Mouse (Mus musculus): ENCODE measurements around the gene Xdh. TPM values are rescaled to one million over a fixed set of nuclear protein-coding genes. Genes with fewer than 3 reads are reported as not detected.
A peak's percentile ranks its signal among the peaks of the same experiment; 100 is the strongest.

Gene Xdh
- polyA plus RNA-seq (2014; fragmentation: Nextera tagmentation; extraction: Ambion mirVana), result 0.08 and 0.39 TPM in 2 replicates

DNA sequence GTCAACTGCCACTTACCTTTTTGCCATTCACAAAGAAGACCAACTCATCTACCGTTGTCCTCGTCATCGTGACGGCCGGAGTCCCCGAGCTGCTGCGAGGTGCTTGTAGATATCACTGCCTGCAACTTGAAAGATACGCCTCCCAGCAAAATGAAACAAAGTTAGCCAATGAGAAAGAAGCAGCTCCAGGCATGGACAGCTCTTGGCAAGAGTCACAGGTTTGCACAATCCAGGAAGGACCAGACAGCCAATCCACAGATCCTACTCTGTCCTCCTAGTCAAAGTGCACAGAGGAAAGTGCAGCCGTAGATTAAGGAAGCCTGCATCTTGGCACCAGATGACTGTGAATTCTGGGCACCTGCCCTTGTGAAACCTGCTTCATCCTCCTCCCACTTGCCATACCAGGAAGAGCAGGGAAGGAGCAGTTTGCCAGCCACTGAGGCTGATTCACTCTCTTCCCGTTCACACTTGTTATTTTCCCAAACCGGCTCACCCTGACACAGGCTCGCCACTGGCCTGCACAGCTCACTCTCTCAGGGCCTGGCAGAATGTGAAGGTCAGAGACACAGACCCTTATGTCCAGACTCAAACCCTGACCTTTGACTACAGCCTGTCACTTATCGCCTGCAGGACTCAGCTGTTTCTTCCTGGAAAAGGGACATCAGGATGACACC lies at the start of gene Xdh:
TSS of gene Xdh (minus strand) at position 135 of the 674 bp plus-strand sequence.
- Histone ChIP-seq H3K36me3 (ENCODE audit: control insufficient read depth, insufficient read depth, low read length) (no peaks in the 10 kb centered on the region), H3K4me2 (0 out of 2 replicates have a peak within 1 kb of the TSS, but pooled peaks have one; percentile 11), H3K9me3 (replicated peaks; ENCODE audit: control insufficient read depth, low read length) (no peaks in the 10 kb centered on the region), H3K27me3 (ENCODE audit: control insufficient read depth, insufficient read depth, low read length) (no peaks in the 10 kb centered on the region), H3K4me1 (ENCODE audit: control insufficient read depth, insufficient read depth, low read length) (no peaks in the 10 kb centered on the region), H3K4me3 (ENCODE audit: low read depth, low read length) (no peak within 1 kb of the TSS), H3K9ac (ENCODE audit: low read depth, low read length) (no peak within 1 kb of the TSS), H3K27ac (ENCODE audit: low read depth, low read length) (no peak within 1 kb of the TSS)
- 71% methylated on average over 13 of the region's 13 CpGs for WGBS (ENCODE audit: insufficient replicate concordance)
- no peak for ATAC-seq (replicated peaks; ENCODE audit: insufficient number of reproducible peaks, low FRiP score, low TSS enrichment)

DNA sequence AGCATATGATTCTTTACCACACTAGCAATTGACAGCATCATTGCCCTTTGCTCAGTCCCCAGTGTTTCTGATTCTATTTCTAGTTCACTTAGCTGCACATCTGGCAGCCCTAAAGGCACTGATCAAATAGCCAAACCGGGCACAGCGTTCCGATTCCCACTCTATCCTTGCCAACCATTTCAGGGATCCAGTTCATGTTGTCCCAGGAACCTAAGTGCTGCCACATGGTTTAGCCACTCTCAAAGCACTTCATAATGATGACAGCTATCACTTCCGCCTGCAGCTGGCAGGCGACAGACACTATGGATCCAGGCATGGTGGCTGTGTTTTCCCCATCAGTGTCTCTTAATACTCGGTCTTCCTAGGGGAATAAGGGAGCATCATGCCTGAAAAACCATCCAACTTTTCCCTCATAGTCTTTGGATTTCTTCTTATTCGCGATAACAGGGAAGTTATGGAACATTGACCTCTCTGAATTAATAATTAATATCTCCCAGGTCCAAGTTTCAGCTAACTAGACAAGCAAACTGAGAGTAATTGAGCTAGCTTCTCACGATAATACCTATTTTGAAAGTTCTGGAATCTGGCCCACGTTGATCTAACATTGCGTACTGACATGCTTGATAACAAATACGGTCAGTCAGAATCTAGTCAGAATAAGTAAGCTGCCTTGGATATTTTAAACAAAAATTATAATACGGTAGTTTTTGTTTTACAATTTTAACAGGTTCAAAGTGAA lies 46.1 kb upstream of the Xdh start:
- H3K4me1 ChIP-seq (ENCODE audit: control insufficient read depth, insufficient read depth, low read length), result peaks cover 4% of the 10 kb centered on the region
- no peaks in the 10 kb centered on the region for H3K27me3 ChIP-seq (ENCODE audit: control insufficient read depth, insufficient read depth, low read length)
- H3K27ac ChIP-seq (ENCODE audit: low read depth, low read length), result no peak overlapping the region
- H3K9ac ChIP-seq (ENCODE audit: low read depth, low read length), result no peak overlapping the region
- ATAC-seq (replicated peaks; ENCODE audit: insufficient number of reproducible peaks, low FRiP score, low TSS enrichment), result no peak
- no peak overlapping the region for H3K4me2 ChIP-seq
- H3K36me3 ChIP-seq (ENCODE audit: control insufficient read depth, insufficient read depth, low read length), result no peaks in the 10 kb centered on the region
- WGBS (ENCODE audit: insufficient replicate concordance), result 71% methylated on average over 13 of the region's 13 CpGs
- no peak overlapping the region for H3K4me3 ChIP-seq (ENCODE audit: low read depth, low read length)
- H3K9me3 ChIP-seq (replicated peaks; ENCODE audit: control insufficient read depth, low read length), result no peaks in the 10 kb centered on the region

DNA sequence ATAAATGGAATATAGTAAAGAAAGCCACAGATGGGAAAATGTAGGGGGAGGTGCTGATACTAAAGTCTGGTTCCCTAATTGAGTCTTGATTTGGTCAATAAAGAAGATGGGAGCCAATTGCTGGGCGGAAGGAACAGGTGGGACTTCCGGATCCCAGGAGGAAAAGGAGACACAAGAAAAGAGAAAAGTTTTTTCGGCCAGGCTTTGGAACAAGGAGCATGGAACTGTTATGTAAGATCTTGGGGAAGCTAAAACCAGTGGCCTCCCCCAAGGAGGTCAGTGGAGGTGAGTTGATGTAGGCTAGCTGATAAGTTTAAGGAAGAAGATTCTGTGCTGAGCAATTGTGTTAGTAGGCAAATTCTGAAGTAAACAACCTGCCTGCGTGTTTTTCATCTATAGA lies 41.3 kb upstream of the Xdh start:
- 82% methylated on average over 4 of the region's 4 CpGs for WGBS (ENCODE audit: insufficient replicate concordance)
- no peak for ATAC-seq (replicated peaks; ENCODE audit: insufficient number of reproducible peaks, low FRiP score, low TSS enrichment)
- H3K27me3 ChIP-seq (ENCODE audit: control insufficient read depth, insufficient read depth, low read length), result no peaks in the 10 kb centered on the region

DNA sequence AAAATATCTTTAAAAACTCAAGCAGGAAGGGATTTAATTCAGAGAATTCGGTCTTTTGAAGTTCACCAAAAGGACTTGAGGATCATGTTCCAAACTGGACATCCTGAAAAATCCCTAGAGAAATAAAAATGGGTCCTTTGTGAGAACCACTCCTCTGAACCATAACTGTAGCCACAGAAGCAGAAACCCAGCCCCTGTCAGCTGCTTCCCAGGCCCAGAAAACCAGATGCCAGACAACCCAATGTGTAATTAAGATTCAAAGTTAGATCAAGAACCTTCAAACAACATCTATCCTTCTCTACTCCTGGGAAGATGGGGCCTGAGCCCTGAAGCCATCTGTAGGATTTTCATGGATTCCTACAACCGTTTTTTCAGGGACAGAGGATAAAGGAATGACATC lies 36.6 kb upstream of the Xdh start:
- no peak overlapping the region for H3K27ac ChIP-seq (ENCODE audit: low read depth, low read length)
- 73% methylated on average over 2 of the region's 2 CpGs for WGBS (ENCODE audit: insufficient replicate concordance)
- no peak overlapping the region for H3K4me2 ChIP-seq
- H3K9me3 ChIP-seq (replicated peaks; ENCODE audit: control insufficient read depth, low read length), result no peaks in the 10 kb centered on the region
- no peak for ATAC-seq (replicated peaks; ENCODE audit: insufficient number of reproducible peaks, low FRiP score, low TSS enrichment)
- H3K36me3 ChIP-seq (ENCODE audit: control insufficient read depth, insufficient read depth, low read length), result no peaks in the 10 kb centered on the region
- no peaks in the 10 kb centered on the region for H3K4me1 ChIP-seq (ENCODE audit: control insufficient read depth, insufficient read depth, low read length)
- no peaks in the 10 kb centered on the region for H3K27me3 ChIP-seq (ENCODE audit: control insufficient read depth, insufficient read depth, low read length)
- no peak overlapping the region for H3K4me3 ChIP-seq (ENCODE audit: low read depth, low read length)
- no peak overlapping the region for H3K9ac ChIP-seq (ENCODE audit: low read depth, low read length)

More for the DNA sequence above, 41.3 kb upstream of the Xdh start:
- Histone ChIP-seq H3K9me3 (replicated peaks; ENCODE audit: control insufficient read depth, low read length) (no peaks in the 10 kb centered on the region), H3K9ac (ENCODE audit: low read depth, low read length) (no peak overlapping the region), H3K4me1 (ENCODE audit: control insufficient read depth, insufficient read depth, low read length) (peaks cover 4% of the 10 kb centered on the region), H3K4me2 (no peak overlapping the region), H3K27ac (ENCODE audit: low read depth, low read length) (no peak overlapping the region), H3K4me3 (ENCODE audit: low read depth, low read length) (no peak overlapping the region), H3K36me3 (ENCODE audit: control insufficient read depth, insufficient read depth, low read length) (no peaks in the 10 kb centered on the region)

DNA sequence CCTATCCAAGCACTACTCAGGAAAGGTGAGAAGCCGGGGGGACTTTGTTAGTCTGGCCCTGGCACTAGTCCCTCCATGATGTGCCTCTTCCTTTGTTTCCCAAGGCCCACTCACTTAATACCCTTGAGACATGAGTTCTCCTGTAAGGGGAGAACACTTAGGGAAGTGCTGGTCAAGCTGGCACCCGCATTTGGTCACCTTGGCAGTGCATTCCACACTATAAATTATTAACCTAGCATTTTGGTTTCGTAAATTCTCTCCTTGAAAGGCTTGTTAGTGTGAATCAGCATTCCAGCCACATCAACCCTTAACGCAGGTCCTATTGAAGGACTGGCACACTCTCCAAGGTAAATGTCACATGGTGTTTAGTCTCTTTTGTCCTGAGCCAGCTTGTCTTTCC lies 35.9 kb upstream of the Xdh start:
- Histone ChIP-seq H3K9ac (ENCODE audit: low read depth, low read length) (no peak overlapping the region), H3K4me1 (ENCODE audit: control insufficient read depth, insufficient read depth, low read length) (no peaks in the 10 kb centered on the region), H3K27me3 (ENCODE audit: control insufficient read depth, insufficient read depth, low read length) (no peaks in the 10 kb centered on the region), H3K9me3 (replicated peaks; ENCODE audit: control insufficient read depth, low read length) (no peaks in the 10 kb centered on the region), H3K27ac (ENCODE audit: low read depth, low read length) (no peak overlapping the region), H3K36me3 (ENCODE audit: control insufficient read depth, insufficient read depth, low read length) (no peaks in the 10 kb centered on the region), H3K4me3 (ENCODE audit: low read depth, low read length) (no peak overlapping the region), H3K4me2 (no peak overlapping the region)
- 78% methylated on average over 4 of the region's 4 CpGs for WGBS (ENCODE audit: insufficient replicate concordance)
- ATAC-seq (replicated peaks; ENCODE audit: insufficient number of reproducible peaks, low FRiP score, low TSS enrichment), result no peak

DNA sequence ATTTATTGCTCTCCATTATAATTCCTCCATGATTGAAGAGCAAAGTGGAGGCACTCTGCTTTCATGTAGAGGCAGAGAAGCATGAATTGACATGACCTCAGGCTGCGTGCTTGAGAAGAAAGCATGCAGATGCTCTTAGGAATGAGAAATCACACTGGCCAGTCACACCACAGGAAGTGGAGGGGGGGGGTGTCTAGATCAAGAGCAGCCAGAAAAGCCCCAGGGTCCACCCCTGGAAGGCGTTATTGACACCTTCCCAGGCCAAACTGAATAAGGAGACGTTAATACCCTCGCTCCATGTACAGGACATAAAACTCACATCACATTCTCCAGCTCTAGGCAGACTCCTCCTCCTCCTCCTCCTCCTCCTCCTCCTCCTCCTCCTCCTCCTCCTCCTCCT lies 34.5 kb upstream of the Xdh start:
- Histone ChIP-seq H3K9me3 (replicated peaks; ENCODE audit: control insufficient read depth, low read length) (no peaks in the 10 kb centered on the region), H3K4me3 (ENCODE audit: low read depth, low read length) (no peak overlapping the region), H3K27ac (ENCODE audit: low read depth, low read length) (no peak overlapping the region), H3K36me3 (ENCODE audit: control insufficient read depth, insufficient read depth, low read length) (no peaks in the 10 kb centered on the region), H3K9ac (ENCODE audit: low read depth, low read length) (no peak overlapping the region), H3K27me3 (ENCODE audit: control insufficient read depth, insufficient read depth, low read length) (no peaks in the 10 kb centered on the region), H3K4me1 (ENCODE audit: control insufficient read depth, insufficient read depth, low read length) (no peaks in the 10 kb centered on the region), H3K4me2 (no peak overlapping the region)
- 17% methylated on average over 4 of the region's 4 CpGs for WGBS (ENCODE audit: insufficient replicate concordance)
- no peak for ATAC-seq (replicated peaks; ENCODE audit: insufficient number of reproducible peaks, low FRiP score, low TSS enrichment)

DNA sequence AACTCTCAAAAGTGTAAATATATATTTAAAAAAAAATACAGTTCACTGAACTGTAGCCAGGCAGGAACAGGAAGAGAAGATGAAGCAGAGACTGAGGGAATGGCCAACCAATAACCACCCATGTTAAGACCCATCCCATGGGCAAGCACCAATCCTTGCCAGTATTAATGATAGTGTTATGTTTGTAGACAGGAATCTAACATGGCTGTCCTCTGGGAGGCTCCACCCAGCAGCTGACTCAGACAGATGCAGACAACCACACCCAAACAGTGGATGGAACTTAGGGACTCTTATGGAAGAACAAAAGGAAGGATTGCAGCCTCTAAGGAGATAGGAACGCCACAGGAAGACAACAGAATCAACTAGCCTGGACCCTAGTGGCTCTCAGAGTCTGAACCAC lies 32.9 kb upstream of the Xdh start:
- H3K36me3 ChIP-seq (ENCODE audit: control insufficient read depth, insufficient read depth, low read length), result no peaks in the 10 kb centered on the region
- H3K4me3 ChIP-seq (ENCODE audit: low read depth, low read length), result no peak overlapping the region
- no peaks in the 10 kb centered on the region for H3K9me3 ChIP-seq (replicated peaks; ENCODE audit: control insufficient read depth, low read length)
- H3K9ac ChIP-seq (ENCODE audit: low read depth, low read length), result no peak overlapping the region
- H3K27ac ChIP-seq (ENCODE audit: low read depth, low read length), result no peak overlapping the region
- no peak overlapping the region for H3K4me2 ChIP-seq
- WGBS (ENCODE audit: insufficient replicate concordance), result 72% methylated on average over 1 of the region's 1 CpGs
- H3K27me3 ChIP-seq (ENCODE audit: control insufficient read depth, insufficient read depth, low read length), result no peaks in the 10 kb centered on the region
- H3K4me1 ChIP-seq (ENCODE audit: control insufficient read depth, insufficient read depth, low read length), result no peaks in the 10 kb centered on the region
- ATAC-seq (replicated peaks; ENCODE audit: insufficient number of reproducible peaks, low FRiP score, low TSS enrichment), result no peak

DNA sequence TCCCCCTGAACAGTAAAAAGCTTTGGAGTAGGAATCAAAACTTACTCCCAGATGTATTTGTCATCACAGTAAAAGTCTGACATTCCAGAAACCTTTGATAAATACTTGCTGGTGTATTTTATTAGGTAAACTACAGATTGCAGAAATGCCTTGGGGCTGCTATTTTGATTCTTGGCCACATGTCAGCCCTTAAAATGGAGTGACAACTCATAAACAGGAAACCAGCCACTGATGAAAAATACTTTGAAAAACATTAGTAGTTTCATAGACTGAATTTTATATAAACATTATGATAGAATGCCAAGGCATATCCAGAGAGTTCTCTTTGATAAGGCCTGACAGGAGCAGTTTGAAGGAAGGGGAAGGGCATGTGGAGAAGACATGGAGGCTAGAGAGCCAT lies 26.1 kb upstream of the Xdh start:
- no peak for ATAC-seq (replicated peaks; ENCODE audit: insufficient number of reproducible peaks, low FRiP score, low TSS enrichment)
- Histone ChIP-seq H3K4me1 (ENCODE audit: control insufficient read depth, insufficient read depth, low read length) (no peaks in the 10 kb centered on the region), H3K4me3 (ENCODE audit: low read depth, low read length) (no peak overlapping the region), H3K36me3 (ENCODE audit: control insufficient read depth, insufficient read depth, low read length) (no peaks in the 10 kb centered on the region), H3K27me3 (ENCODE audit: control insufficient read depth, insufficient read depth, low read length) (no peaks in the 10 kb centered on the region), H3K9me3 (replicated peaks; ENCODE audit: control insufficient read depth, low read length) (no peaks in the 10 kb centered on the region), H3K27ac (ENCODE audit: low read depth, low read length) (no peak overlapping the region), H3K4me2 (no peak overlapping the region), H3K9ac (ENCODE audit: low read depth, low read length) (no peak overlapping the region)

DNA sequence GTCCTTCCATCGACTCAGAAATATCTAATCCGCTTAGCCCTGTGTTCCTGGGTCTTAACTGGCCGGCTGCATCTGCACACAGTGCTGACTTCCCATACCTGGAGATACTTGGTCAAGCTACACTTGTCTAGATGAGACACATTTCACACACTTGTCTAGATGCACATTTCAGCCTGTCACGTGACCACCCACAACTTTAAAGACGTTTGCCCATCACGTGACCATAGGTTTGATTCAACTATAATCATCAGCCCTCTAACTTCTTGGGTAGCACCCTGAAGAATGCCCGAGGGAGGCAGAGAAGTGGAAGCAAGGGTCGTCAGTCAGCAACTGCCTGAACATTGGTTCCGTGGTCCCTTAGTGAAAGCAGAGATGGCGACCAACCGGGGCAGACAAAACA lies 22.7 kb upstream of the Xdh start:
- Histone ChIP-seq H3K4me3 (ENCODE audit: low read depth, low read length) (no peak overlapping the region), H3K9me3 (replicated peaks; ENCODE audit: control insufficient read depth, low read length) (no peaks in the 10 kb centered on the region), H3K9ac (ENCODE audit: low read depth, low read length) (no peak overlapping the region), H3K27ac (ENCODE audit: low read depth, low read length) (no peak overlapping the region), H3K4me1 (ENCODE audit: control insufficient read depth, insufficient read depth, low read length) (no peaks in the 10 kb centered on the region), H3K36me3 (ENCODE audit: control insufficient read depth, insufficient read depth, low read length) (no peaks in the 10 kb centered on the region), H3K27me3 (ENCODE audit: control insufficient read depth, insufficient read depth, low read length) (no peaks in the 10 kb centered on the region), H3K4me2 (no peak overlapping the region)
- no peak for ATAC-seq (replicated peaks; ENCODE audit: insufficient number of reproducible peaks, low FRiP score, low TSS enrichment)
- 83% methylated on average over 11 of the region's 11 CpGs for WGBS (ENCODE audit: insufficient replicate concordance)
